Mouse (Mus musculus) layer of hippocampus, adult 2 months (tissue): Measurements from ENCODE around the gene Parm1. TPM values are rescaled to one million over a fixed set of nuclear protein-coding genes. Genes with fewer than 3 reads are reported as not detected.

Experiments
- DNase-seq, 2 experiments: peaks; one replicate each; pipeline ENCODE4 v3.0.0; 2022; ENCODE audit warnings: low spot score in 2 of 2
- H3K27ac ChIP-seq: fragments of 200-600 bp; 2 replicates; pipeline ENCODE4 v1.8.1; 2022
- H3K4me3 ChIP-seq: fragments of 200-600 bp; 2 replicates; pipeline ENCODE4 v1.8.1; 2022; ENCODE audit warnings: mild to moderate bottlenecking
- CTCF ChIP-seq: fragments of 200-600 bp; conservative IDR thresholded peaks from 2 replicates; pipeline ENCODE4 v1.8.1; 2022; ENCODE audit warnings: antibody characterized with exemption, mild to moderate bottlenecking, moderate library complexity
- total RNA-seq, 2 experiments: library from RNA; stranded (reverse); gene quantifications; 2 replicates each; pipeline ENCODE4 v1.2.3; 2021

Gene Parm1
- total RNA-seq, 2 experiments from 2014 or later: 44.7 to 48.6 TPM

- H3K4me3 ChIP-seq: no peak overlapping the region
- TF ChIP-seq CTCF: no peak
Observed at GRCm38 (mm10) chr5:91599801-91600200, 82.4 kb downstream of the Parm1 start.

GRCm38 (mm10) chr5:91603347-91603746, 85.9 kb downstream of the Parm1 start:
- no peak for DNase-seq
- no peak for TF ChIP-seq CTCF
- Histone ChIP-seq H3K27ac (no peak overlapping the region), H3K4me3 (no peak overlapping the region)

More at GRCm38 (mm10) chr5:91599801-91600200, 82.4 kb downstream of the Parm1 start:
- H3K27ac ChIP-seq: no peak overlapping the region
- peak in 1 of 2 experiments; percentile 19 for DNase-seq

- DNase-seq: no peak
- Histone ChIP-seq H3K4me3 (no peak overlapping the region), H3K27ac (no peak overlapping the region)
- no peak for TF ChIP-seq CTCF
Observed at GRCm38 (mm10) chr5:91603787-91604439, 86.5 kb downstream of the Parm1 start.

- no peak overlapping the region for H3K27ac ChIP-seq
- TF ChIP-seq CTCF: no peak
- no peak overlapping the region for H3K4me3 ChIP-seq
- DNase-seq: no peak
Observed at GRCm38 (mm10) chr5:91607234-91607633, 89.8 kb downstream of the Parm1 start.

- no peak for TF ChIP-seq CTCF
- H3K4me3 ChIP-seq: no peak overlapping the region
- no peak for DNase-seq
- H3K27ac ChIP-seq: no peak overlapping the region
Observed at GRCm38 (mm10) chr5:91607841-91608240, 90.4 kb downstream of the Parm1 start.

GRCm38 (mm10) chr5:91609041-91609440, 91.6 kb downstream of the Parm1 start:
- no peak for TF ChIP-seq CTCF
- H3K4me3 ChIP-seq: no peak overlapping the region

GRCm38 (mm10) chr5:91609511-91610300, 92.3 kb downstream of the Parm1 start:
- TF ChIP-seq CTCF: no peak
- no peak for DNase-seq
- no peak overlapping the region for H3K4me3 ChIP-seq
- H3K27ac ChIP-seq: no peak overlapping the region

More at GRCm38 (mm10) chr5:91609041-91609440, 91.6 kb downstream of the Parm1 start:
- no peak overlapping the region for H3K27ac ChIP-seq
- DNase-seq: no peak

GRCm38 (mm10) chr5:91610499-91610898, 93.1 kb downstream of the Parm1 start:
- no peak overlapping the region for H3K27ac ChIP-seq
- no peak overlapping the region for H3K4me3 ChIP-seq
- DNase-seq: no peak
- TF ChIP-seq CTCF: no peak

GRCm38 (mm10) chr5:91611589-91611988, 94.2 kb downstream of the Parm1 start:
- DNase-seq: no peak
- Histone ChIP-seq H3K27ac (no peak overlapping the region), H3K4me3 (no peak overlapping the region)
- no peak for TF ChIP-seq CTCF

- Histone ChIP-seq H3K4me3 (no peak overlapping the region), H3K27ac (no peak overlapping the region)
- no peak for TF ChIP-seq CTCF
- no peak for DNase-seq
Observed at GRCm38 (mm10) chr5:91617331-91618233, 100.2 kb downstream of the Parm1 start.

GRCm38 (mm10) chr5:91618661-91619173, 101.3 kb downstream of the Parm1 start:
- DNase-seq: no peak
- H3K27ac ChIP-seq: no peak overlapping the region
- TF ChIP-seq CTCF: no peak

GRCm38 (mm10) chr5:91621197-91621596, 103.8 kb downstream of the Parm1 start:
- DNase-seq: no peak
- Histone ChIP-seq H3K27ac (no peak overlapping the region), H3K4me3 (no peak overlapping the region)
- TF ChIP-seq CTCF: no peak

More at GRCm38 (mm10) chr5:91618661-91619173, 101.3 kb downstream of the Parm1 start:
- no peak overlapping the region for H3K4me3 ChIP-seq
